12 mouse cellular contexts compared by ENCODE assay signal in the genomic region with DNA sequence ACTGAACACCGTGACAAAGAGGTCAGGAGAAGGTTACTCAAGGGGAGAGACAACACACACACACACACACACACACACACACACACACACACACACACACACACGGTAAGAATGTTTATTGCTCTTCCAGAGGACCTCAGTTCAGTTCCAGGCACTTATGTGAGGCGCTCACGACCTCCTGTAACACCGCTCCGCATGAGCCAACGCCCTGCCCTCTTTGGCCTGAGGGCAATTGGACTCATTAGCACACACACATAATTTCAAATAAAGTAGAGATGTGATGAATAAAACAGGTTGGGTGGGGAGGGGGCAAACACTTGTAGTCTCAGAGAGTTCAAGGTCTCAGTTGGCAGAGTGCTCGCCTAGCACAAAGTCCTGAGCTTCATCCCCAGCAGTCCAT. TPM values are rescaled to one million over a fixed set of nuclear protein-coding genes. Genes with fewer than 3 reads are reported as not detected.
DNase-seq lines count a peak whose midpoint lies in the region; ATAC-seq and TF ChIP-seq lines count a peak whose summit lies in the region.
"Had no signal": no experiment of that assay in that cellular context is flagged by ENCODE, and none has a peak within 500 bp of the region (broad histone marks: within the 10 kb centered on the region; RNA-seq: fewer than 3 reads in every experiment).

No protein-coding gene starts in this region.

- no peak overlapping the region for H3K9ac ChIP-seq in heart, embryonic 16.5 days (ENCODE audit: low read length)
- no peak overlapping the region for H3K9ac ChIP-seq in stomach, embryonic 16.5 days (ENCODE audit: low read length)

- H3K27ac ChIP-seq in heart, embryonic 16.5 days (ENCODE audit: low read length) = no peak overlapping the region
- H3K27ac ChIP-seq in spleen, adult 2 months (ENCODE audit: insufficient read depth, low read length) = peak overlapping the region; percentile 16; the same call in 1 of the 2 replicates
- H3K27ac ChIP-seq in stomach, embryonic 16.5 days (ENCODE audit: low read length) = peak overlapping the region; percentile 77

- no peaks in the 10 kb centered on the region for H3K36me3 ChIP-seq in heart, embryonic 16.5 days (ENCODE audit: control insufficient read depth, insufficient read depth)
- no peaks in the 10 kb centered on the region for H3K36me3 ChIP-seq in spleen, adult 2 months (ENCODE audit: control insufficient read depth, insufficient read depth, low read length)
- H3K36me3 ChIP-seq in stomach, embryonic 16.5 days (ENCODE audit: control insufficient read depth, insufficient read depth, low read length) = no peaks in the 10 kb centered on the region

- no peak for DNase-seq in heart, adult 8-10 months (ENCODE audit: low spot score)
- DNase-seq in spleen, adult 2 months (ENCODE audit: low read depth in 1 of 2, low spot score in 2 of 2) = no peak
- DNase-seq in spleen, adult 12 weeks (ENCODE audit: low spot score) = no peak
- peak; percentile 36 for DNase-seq in kidney, postnatal 14 days
- DNase-seq in cerebellum, adult 8-10 months = no peak
- DNase-seq in spleen, postnatal 36 days (ENCODE audit: low spot score in 2 of 2) = no peak
- DNase-seq: adrenal gland, postnatal 36 days; cerebellum, adult 9-11 months; heart, postnatal 14 days; spleen, adult 18-20 months had no signal

- peaks cover 17% of the 10 kb centered on the region for H3K4me1 ChIP-seq in heart, embryonic 16.5 days (ENCODE audit: control insufficient read depth, insufficient read depth, low read length)
- peaks cover 12% of the 10 kb centered on the region; the same call in 1 of the 2 replicates for H3K4me1 ChIP-seq in spleen, adult 2 months (ENCODE audit: control insufficient read depth, insufficient read depth, insufficient read length)
- H3K4me1 ChIP-seq in stomach, embryonic 16.5 days (ENCODE audit: control insufficient read depth, insufficient read depth, low read length) = peaks cover 23% of the 10 kb centered on the region

- peak overlapping the region; percentile 54; the same call in 1 of the 2 replicates for H3K4me2 ChIP-seq in heart, embryonic 16.5 days (ENCODE audit: low read depth, low read length)
- H3K4me2 ChIP-seq in stomach, embryonic 16.5 days (ENCODE audit: low read depth, low read length) = peak overlapping the region; percentile 9; the same call in 1 of the 2 replicates

- WGBS in heart, embryonic 16.5 days = 87% methylated on average over 8 of the region's 8 CpGs
- 95% methylated on average over 8 of the region's 8 CpGs for whole genome bisulfite sequencing in spleen, adult 2 months
- WGBS in stomach, embryonic 16.5 days = 68% methylated on average over 8 of the region's 8 CpGs

- H3K27me3 ChIP-seq in heart, embryonic 16.5 days (ENCODE audit: control insufficient read depth, insufficient read depth, low read length) = no peaks in the 10 kb centered on the region
- no peaks in the 10 kb centered on the region for H3K27me3 ChIP-seq in spleen, adult 2 months (ENCODE audit: control insufficient read depth, insufficient read depth, low read length)
- H3K27me3 ChIP-seq in stomach, embryonic 16.5 days (ENCODE audit: control insufficient read depth, insufficient read depth, low read length) = no peaks in the 10 kb centered on the region

- TF ChIP-seq POLR2A in spleen, adult 2 months (IDR thresholded peaks at IDR 0.05; ENCODE audit: low read depth, low read length) = no peak

- no peaks in the 10 kb centered on the region for H3K9me3 ChIP-seq in heart, embryonic 16.5 days (replicated peaks; ENCODE audit: control insufficient read depth, low read length)
- no peaks in the 10 kb centered on the region for H3K9me3 ChIP-seq in stomach, embryonic 16.5 days (replicated peaks; ENCODE audit: control insufficient read depth, low read length)

- H3K4me3 ChIP-seq in heart, embryonic 16.5 days (ENCODE audit: low read length) = no peak overlapping the region
- no peak overlapping the region for H3K4me3 ChIP-seq in spleen, adult 2 months (ENCODE audit: extremely low read depth, insufficient read depth, insufficient read length)
- H3K4me3 ChIP-seq in stomach, embryonic 16.5 days (replicated peaks; ENCODE audit: low read length) = no peak overlapping the region

- TF ChIP-seq CTCF in spleen, adult 2 months (IDR thresholded peaks at IDR 0.05; ENCODE audit: extremely low read depth, insufficient read depth, insufficient read length, insufficient replicate concordance) = no peak

- no peak for ATAC-seq in heart, embryonic 16.5 days (replicated peaks; ENCODE audit: extremely low read depth, insufficient read depth, low FRiP score)
- ATAC-seq in stomach, embryonic 16.5 days (ENCODE audit: insufficient read depth, low FRiP score) = no peak

RNA-seq across cellular contexts. Expression of a gene that starts 30.0 kb away (rescaled TPM):
- polyA plus RNA-seq in heart, embryonic 16.5 days (2015; fragmentation: Nextera tagmentation; extraction: Ambion mirVana) = 149 and 264 TPM in 2 replicates
- total RNA-seq in heart, adult 8-10 months (2022) = 100 to 1,000 TPM; 157 to 166 (median 162) TPM
- 166 and 200 TPM in 2 replicates for polyA plus RNA-seq in spleen, adult 2 months (2012; rRNA removed)
- 177 and 197 TPM in 2 replicates for polyA plus RNA-seq in stomach, embryonic 16.5 days (2015; fragmentation: Nextera tagmentation; extraction: Ambion mirVana)

RNA-seq across cellular contexts. Expression of a gene that starts 58.0 kb away (rescaled TPM):
- 18.5 and 20.1 TPM in 2 replicates for polyA plus RNA-seq in heart, embryonic 16.5 days (2015; fragmentation: Nextera tagmentation; extraction: Ambion mirVana)
- 10 to 100 TPM in 2 of 4 experiments, 1 to 10 TPM in 2; 9.6 to 11.6 (median 10.0) TPM for total RNA-seq in heart, adult 8-10 months (2022)
- 9.5 and 9.7 TPM in 2 replicates for polyA plus RNA-seq in spleen, adult 2 months (2012; rRNA removed)
- 23.0 and 23.4 TPM in 2 replicates for polyA plus RNA-seq in stomach, embryonic 16.5 days (2015; fragmentation: Nextera tagmentation; extraction: Ambion mirVana)
